12 mouse cellular contexts compared by ENCODE assay signal in genomic region chr16:77760926-77761347, GRCm38 (mm10).
A peak's percentile ranks its signal among the peaks of the same experiment; 100 is the strongest.
DNase-seq lines count a peak whose midpoint lies in the region; ATAC-seq and TF ChIP-seq lines count a peak whose summit lies in the region.
"Had no signal": no experiment of that assay in that cellular context is flagged by ENCODE, and none has a peak within 500 bp of the region (broad histone marks: within the 10 kb centered on the region; RNA-seq: fewer than 3 reads in every experiment).

No protein-coding gene starts in this region.

- ATAC-seq in midbrain, embryonic 13.5 days = no peak
- peak; percentile 60 for ATAC-seq in forebrain, embryonic 15.5 days (replicated peaks)
- ATAC-seq in midbrain, embryonic 16.5 days = no peak
- no peak for ATAC-seq in erythroid progenitor cell, adult 5-6 weeks (replicated peaks; ENCODE audit: low FRiP score, poor library complexity, severe bottlenecking)

- H3K4me3 ChIP-seq in gastrocnemius, adult 2 months = no peak overlapping the region
- no peak overlapping the region for H3K4me3 ChIP-seq in midbrain, embryonic 13.5 days (replicated peaks)
- no peak overlapping the region for H3K4me3 ChIP-seq in midbrain, embryonic 10.5 days
- H3K4me3 ChIP-seq in forebrain, embryonic 15.5 days = no peak overlapping the region
- no peak overlapping the region for H3K4me3 ChIP-seq in midbrain, embryonic 16.5 days (ENCODE audit: low read depth, low read length)
- H3K4me3 ChIP-seq: embryonic facial prominence, embryonic 15.5 days had no signal

- TF ChIP-seq CTCF in gastrocnemius, adult 2 months (IDR thresholded peaks at IDR 0.05) = no peak

- intact Hi-C loops in gastrocnemius, adult 2 months (cut with DNase I) = no loop called here

- WGBS in midbrain, embryonic 13.5 days = 85% methylated on average over 4 of the region's 4 CpGs
- WGBS in midbrain, embryonic 10.5 days = 92% methylated on average over 4 of the region's 4 CpGs
- 44% methylated on average over 4 of the region's 4 CpGs for WGBS in forebrain, embryonic 15.5 days
- 76% methylated on average over 4 of the region's 4 CpGs for WGBS in midbrain, embryonic 16.5 days

- peak; percentile 19 for DNase-seq in gastrocnemius, adult 2 months
- DNase-seq in gastrocnemius, adult 18-20 months (ENCODE audit: low spot score) = no peak
- DNase-seq in midbrain, embryonic 10.5 days (ENCODE audit: low spot score) = no peak
- DNase-seq in retina, embryonic 14.5 days (ENCODE audit: low spot score) = no peak
- DNase-seq: B cell, adult 2 months had no signal

- no peaks in the 10 kb centered on the region for H3K27me3 ChIP-seq in midbrain, embryonic 13.5 days
- H3K27me3 ChIP-seq in midbrain, embryonic 10.5 days (ENCODE audit: low read depth, poor library complexity, severe bottlenecking) = no peaks in the 10 kb centered on the region
- no peaks in the 10 kb centered on the region for H3K27me3 ChIP-seq in forebrain, embryonic 15.5 days
- no peaks in the 10 kb centered on the region for H3K27me3 ChIP-seq in midbrain, embryonic 16.5 days (ENCODE audit: control insufficient read depth, insufficient read depth, low read depth, low read length)
- H3K27me3 ChIP-seq: embryonic facial prominence, embryonic 15.5 days had no signal

- H3K9me3 ChIP-seq in midbrain, embryonic 13.5 days = no peaks in the 10 kb centered on the region
- no peaks in the 10 kb centered on the region for H3K9me3 ChIP-seq in midbrain, embryonic 10.5 days (replicated peaks)
- no peaks in the 10 kb centered on the region for H3K9me3 ChIP-seq in forebrain, embryonic 15.5 days
- no peaks in the 10 kb centered on the region for H3K9me3 ChIP-seq in midbrain, embryonic 16.5 days (replicated peaks; ENCODE audit: control insufficient read depth, low read length, poor library complexity, severe bottlenecking)
- H3K9me3 ChIP-seq: embryonic facial prominence, embryonic 15.5 days had no signal

- no peak overlapping the region for H3K9ac ChIP-seq in midbrain, embryonic 13.5 days (replicated peaks)
- H3K9ac ChIP-seq in forebrain, embryonic 15.5 days (replicated peaks) = no peak overlapping the region
- H3K9ac ChIP-seq in midbrain, embryonic 16.5 days (ENCODE audit: low read depth, low read length) = no peak overlapping the region
- H3K9ac ChIP-seq: embryonic facial prominence, embryonic 15.5 days had no signal

- H3K4me2 ChIP-seq in midbrain, embryonic 13.5 days (replicated peaks) = no peak overlapping the region
- H3K4me2 ChIP-seq in forebrain, embryonic 15.5 days (replicated peaks) = no peak overlapping the region
- H3K4me2 ChIP-seq in midbrain, embryonic 16.5 days (ENCODE audit: low read length) = no peak overlapping the region
- H3K4me2 ChIP-seq: embryonic facial prominence, embryonic 15.5 days; heart, embryonic 11.5 days had no signal

- H3K4me1 ChIP-seq in midbrain, embryonic 13.5 days (replicated peaks) = no peaks in the 10 kb centered on the region
- no peaks in the 10 kb centered on the region for H3K4me1 ChIP-seq in midbrain, embryonic 10.5 days
- H3K4me1 ChIP-seq in forebrain, embryonic 15.5 days = peaks cover 17% of the 10 kb centered on the region; the same call in 1 of the 2 replicates
- peaks cover 3% of the 10 kb centered on the region; the same call in 1 of the 2 replicates for H3K4me1 ChIP-seq in midbrain, embryonic 16.5 days (ENCODE audit: control insufficient read depth, insufficient read depth, low read length)
- H3K4me1 ChIP-seq: embryonic facial prominence, embryonic 15.5 days had no signal

- no peaks in the 10 kb centered on the region for H3K36me3 ChIP-seq in midbrain, embryonic 13.5 days
- H3K36me3 ChIP-seq in midbrain, embryonic 10.5 days = no peaks in the 10 kb centered on the region
- no peaks in the 10 kb centered on the region for H3K36me3 ChIP-seq in forebrain, embryonic 15.5 days
- H3K36me3 ChIP-seq in midbrain, embryonic 16.5 days (ENCODE audit: control insufficient read depth, insufficient read depth, low read length) = no peaks in the 10 kb centered on the region
- H3K36me3 ChIP-seq: embryonic facial prominence, embryonic 15.5 days had no signal

- H3K27ac ChIP-seq in gastrocnemius, adult 2 months = no peak overlapping the region
- H3K27ac ChIP-seq in midbrain, embryonic 13.5 days = 0 out of 2 replicates have a peak overlapping the region, but pooled peaks have one; percentile 80
- no peak overlapping the region for H3K27ac ChIP-seq in midbrain, embryonic 10.5 days (replicated peaks)
- peak overlapping the region; percentile 90 for H3K27ac ChIP-seq in forebrain, embryonic 15.5 days (replicated peaks)
- peak overlapping the region; percentile 80; the same call in 1 of the 2 replicates for H3K27ac ChIP-seq in midbrain, embryonic 16.5 days (ENCODE audit: low read length)
- H3K27ac ChIP-seq: embryonic facial prominence, embryonic 15.5 days; kidney, postnatal 0 days had no signal

Comparison
In these comparisons a context has a peak if more than half of its experiments do, and no peak if none do; other contexts are left out.
1. H3K27ac ChIP-seq: peak in midbrain, embryonic 13.5 days (single experiment), forebrain, embryonic 15.5 days (single experiment) and midbrain, embryonic 16.5 days (single experiment); none in gastrocnemius, adult 2 months (single experiment) and midbrain, embryonic 10.5 days (single experiment).